Mouse (Mus musculus): ENCODE data around the gene Pdp2.
"Not testable (repeated sequence)": the region's sequence is repeated elsewhere in the genome, so short reads cannot be mapped to it uniquely, and the experiment has no call there.

Pdp2 gene

GRCm38 (mm10) chr8:104633156-104633744 is 42.0 kb downstream of the Pdp2 start:
- DNase-seq: no peak

- no peak for DNase-seq
These were observed 43.9 kb downstream of the Pdp2 start for GRCm38 (mm10) chr8:104635004-104635710.

- no peak for DNase-seq
These were observed 46.8 kb downstream of the Pdp2 start for GRCm38 (mm10) chr8:104638010-104638409.

GRCm38 (mm10) chr8:104640241-104640640 is 49.0 kb downstream of the Pdp2 start:
- DNase-seq: no peak

- no peak for DNase-seq
These were observed 49.6 kb downstream of the Pdp2 start for GRCm38 (mm10) chr8:104640831-104641370.

- DNase-seq: peak; percentile 93
These were observed 50.4 kb downstream of the Pdp2 start, which contains the start of gene Ciao2b for GRCm38 (mm10) chr8:104641426-104642323. Gene Ciao2b (minus strand): TSS chr8:104641965.

GRCm38 (mm10) chr8:104642324-104642654 is 51.0 kb downstream of the Pdp2 start:
- no peak for DNase-seq

- DNase-seq: not testable (repeated sequence)
These were observed 52.9 kb downstream of the Pdp2 start for GRCm38 (mm10) chr8:104644187-104644586.

All from embryo, embryonic 11 days (tissue).